Comparison of ENCODE assay signal across 17 mouse cellular contexts in the genomic region with DNA sequence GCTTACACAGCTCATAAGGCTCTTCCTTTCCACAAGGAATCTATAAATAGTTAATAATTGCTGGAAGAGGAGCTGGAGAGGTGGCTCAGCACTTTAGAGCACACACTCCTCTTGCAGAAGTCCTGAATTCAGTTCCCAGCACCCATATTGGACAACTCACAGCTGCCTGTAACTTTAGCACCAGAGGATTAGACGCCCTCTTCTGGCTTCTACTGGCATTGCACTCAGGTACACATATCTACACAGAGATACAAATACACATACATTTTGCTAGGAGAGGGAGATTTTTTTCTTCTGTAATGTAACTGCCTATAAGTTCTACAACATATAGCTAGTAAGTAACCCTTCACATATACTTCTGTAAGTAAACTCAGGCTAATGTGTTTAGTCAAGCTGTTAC.
DNase-seq lines count a peak whose midpoint lies in the region; ATAC-seq and TF ChIP-seq lines count a peak whose summit lies in the region.
"Had no signal": no experiment of that assay in that cellular context is flagged by ENCODE, and none has a peak within 500 bp of the region (broad histone marks: within the 10 kb centered on the region; RNA-seq: fewer than 3 reads in every experiment).

No protein-coding gene starts in this region.

- H3K27me3 ChIP-seq in liver, postnatal 0 days (ENCODE audit: insufficient read depth, low read length), result no peaks in the 10 kb centered on the region
- H3K27me3 ChIP-seq in E14TG2a.4 (ENCODE audit: insufficient read depth, low read length), result peaks cover 27% of the 10 kb centered on the region
- H3K27me3 ChIP-seq: forebrain, embryonic 13.5 days; neural tube, embryonic 12.5 days had no signal

- H3K4me3 ChIP-seq in gastrocnemius, adult 2 months, result no peak overlapping the region
- no peak overlapping the region for H3K4me3 ChIP-seq in liver, postnatal 0 days (ENCODE audit: low read depth, low read length)
- H3K4me3 ChIP-seq in E14TG2a.4 (replicated peaks; ENCODE audit: low read length), result no peak overlapping the region
- H3K4me3 ChIP-seq: forebrain, embryonic 13.5 days; neural tube, embryonic 12.5 days had no signal

- H3K27ac ChIP-seq in gastrocnemius, adult 2 months, result no peak overlapping the region
- no peak overlapping the region for H3K27ac ChIP-seq in liver, postnatal 0 days (ENCODE audit: low read depth)
- H3K27ac ChIP-seq: forebrain, embryonic 13.5 days; neural tube, embryonic 12.5 days had no signal

- WGBS in liver, postnatal 0 days (ENCODE audit: insufficient replicate concordance), result 39% methylated on average over 1 of the region's 1 CpGs

- no peak overlapping the region for H3K4me2 ChIP-seq in liver, postnatal 0 days (ENCODE audit: low read depth, low read length)
- H3K4me2 ChIP-seq: forebrain, embryonic 13.5 days; neural tube, embryonic 12.5 days had no signal

- no peaks in the 10 kb centered on the region for H3K36me3 ChIP-seq in liver, postnatal 0 days (replicated peaks; ENCODE audit: insufficient read depth, low read length)
- no peaks in the 10 kb centered on the region for H3K36me3 ChIP-seq in E14TG2a.4 (ENCODE audit: insufficient read depth, low read length)
- H3K36me3 ChIP-seq: neural tube, embryonic 12.5 days had no signal

- no peak for TF ChIP-seq EP300 in liver, postnatal 0 days (IDR thresholded peaks at IDR 0.05; ENCODE audit: low read depth)

- intact Hi-C loops in gastrocnemius, adult 2 months (cut with DNase I), result no loop called here

- ATAC-seq in liver, postnatal 0 days, result 0 out of 2 replicates have a peak, but pooled peaks have one; percentile 38
- ATAC-seq: forebrain, embryonic 13.5 days; inflammation-experienced regulatory T-cells, adult 6 months had no signal

- no peaks in the 10 kb centered on the region for H3K9me3 ChIP-seq in liver, postnatal 0 days (ENCODE audit: low read length)
- H3K9me3 ChIP-seq in E14TG2a.4 (ENCODE audit: low read length), result no peaks in the 10 kb centered on the region

- no peaks in the 10 kb centered on the region for H3K4me1 ChIP-seq in liver, postnatal 0 days (ENCODE audit: insufficient read depth)
- H3K4me1 ChIP-seq in E14TG2a.4 (replicated peaks; ENCODE audit: low read depth, low read length), result peaks cover 40% of the 10 kb centered on the region
- H3K4me1 ChIP-seq: forebrain, embryonic 13.5 days; neural tube, embryonic 12.5 days had no signal

- DNase-seq in gastrocnemius, adult 2 months, result no peak
- no peak for DNase-seq in gastrocnemius, postnatal 10 days
- DNase-seq in liver, postnatal 0 days, result no peak
- no peak for DNase-seq in liver
- DNase-seq in c-Kit-positive CD71-positive TER-119-negative erythroid progenitor cells, embryonic 14.5 days (ENCODE audit: low read depth), result peak; percentile 11
- DNase-seq in kidney, adult 11 months, result no peak
- no peak for DNase-seq in adrenal gland, postnatal 25 days
- DNase-seq: cerebellum, adult 11 months; cerebellum, postnatal 36 days; heart, postnatal 4 days; kidney, postnatal 10 days; lung, adult 2 months; thymus, postnatal 14 days had no signal

- H3K9ac ChIP-seq in liver, postnatal 0 days (replicated peaks), result no peak overlapping the region
- H3K9ac ChIP-seq: forebrain, embryonic 13.5 days; neural tube, embryonic 12.5 days had no signal

- TF ChIP-seq CTCF in gastrocnemius, adult 2 months (IDR thresholded peaks at IDR 0.05), result 0 out of 2 replicates have a peak, but pooled peaks have one; percentile 11
- TF ChIP-seq CTCF in liver, postnatal 0 days (IDR thresholded peaks at IDR 0.05; ENCODE audit: low read depth), result peak; percentile 46
- peak; percentile 92 for TF ChIP-seq CTCF in E14TG2a.4 (conservative IDR thresholded peaks at IDR 0.05; ENCODE audit: low read length)

Comparison
In these comparisons a context has a peak if more than half of its experiments do, and no peak if none do; other contexts are left out.
1. CTCF ChIP-seq: peak in every context shown above with its lines; median percentile 92 in E14TG2a.4; 46 in liver, postnatal 0 days; 11 in gastrocnemius, adult 2 months.